Mouse (Mus musculus) testis, adult 2 months (tissue): ENCODE data around the gene Rnf187.

ENCODE experiments used
- CTCF ChIP-seq: fragments of 200-500 bp; IDR thresholded peaks from 2 replicates; pipeline ENCODE4 v1.5.1; 2012; ENCODE audit warnings: low read depth, mild to moderate bottlenecking, inconsistent platforms, low read length, moderate library complexity; ENCODE audit not compliant: control insufficient read depth, insufficient read depth, insufficient replicate concordance
- POLR2A ChIP-seq: fragments of 200-500 bp; IDR thresholded peaks from 2 replicates; pipeline ENCODE4 v1.6.1; 2012; ENCODE audit warnings: low read depth, mild to moderate bottlenecking, inconsistent platforms, low read length, moderate library complexity; ENCODE audit not compliant: control insufficient read depth

- TF ChIP-seq POLR2A (no peak), CTCF (no peak; the same call in 1 of the 2 replicates)
These were observed 24.2 kb downstream of the Rnf187 start for GRCm38 (mm10) chr11:58914461-58915028.
